Mouse (Mus musculus) intestine, embryonic 16.5 days (tissue): ENCODE results near the gene Acacb. TPM values are rescaled to one million over a fixed set of nuclear protein-coding genes. Genes with fewer than 3 reads are reported as not detected.
A peak's percentile ranks its signal among the peaks of the same experiment; 100 is the strongest.

Experiments used
- ATAC-seq: fragments of 200-750 bp; cut with Nextera tagmentation; 2 replicates; pipeline ENCODE4 v1.8.0; 2017; ENCODE audit warnings: moderate TSS enrichment, moderate library complexity
- H3K27ac ChIP-seq: fragments of 300-500 bp; sonication (generic); 2 replicates; pipeline ENCODE4 v1.5.1; 2014; ENCODE audit warnings: mild to moderate bottlenecking, low read length
- H3K27me3 ChIP-seq: fragments of 300-500 bp; sonication (generic); replicated peaks from 2 replicates; pipeline ENCODE4 v1.6.1; 2014; ENCODE audit warnings: low read length, control low read depth, mixed read lengths; ENCODE audit not compliant: control insufficient read depth, insufficient read depth
- H3K36me3 ChIP-seq: fragments of 300-500 bp; sonication (generic); 2 replicates; pipeline ENCODE4 v1.6.1; 2014; ENCODE audit warnings: low read length, control low read depth; ENCODE audit not compliant: control insufficient read depth, insufficient read depth
- H3K4me1 ChIP-seq: fragments of 300-500 bp; sonication (generic); 2 replicates; pipeline ENCODE4 v1.6.1; 2014; ENCODE audit warnings: low read length, control low read depth, mixed read lengths; ENCODE audit not compliant: control insufficient read depth, insufficient read depth
- H3K4me2 ChIP-seq: fragments of 300-500 bp; sonication (generic); 2 replicates; pipeline ENCODE4 v1.6.1; 2014; ENCODE audit warnings: low read depth, low read length, control low read depth
- H3K4me3 ChIP-seq: fragments of 300-500 bp; sonication (generic); 2 replicates; pipeline ENCODE4 v1.5.1; 2014; ENCODE audit warnings: mild to moderate bottlenecking, low read length
- H3K9ac ChIP-seq: fragments of 300-500 bp; sonication (generic); 2 replicates; pipeline ENCODE4 v1.6.1; 2014; ENCODE audit warnings: low read depth, low read length
- H3K9me3 ChIP-seq: fragments of 300-500 bp; sonication (generic); 2 replicates; pipeline ENCODE4 v1.6.1; 2016; ENCODE audit warnings: low read length, control low read depth; ENCODE audit not compliant: control insufficient read depth
- WGBS: fragments of 180-500 bp; shearing (Covaris S2); extraction: QIAGEN DNeasy Blood & Tissue Kit; methylation state at CpG from one replicate; pipeline ENCODE4 v1.1.7; 2014; 5-methylcytosine and 5-hydroxymethylcytosine counted together
- polyA plus RNA-seq: library from polyadenylated mRNA; unstranded; fragments of >200 nt; fragmentation: Nextera tagmentation; extraction: Ambion mirVana; gene quantifications from 2 replicates; pipeline ENCODE4 v1.2.1, GENCODE M21; 2015

Acacb gene
- polyA plus RNA-seq, 1 experiment from 2014 or later = 1.1 TPM

- H3K4me2 ChIP-seq = peak within 1 kb of the TSS; percentile 58
- peaks cover 15% of the 10 kb centered on the region for H3K4me1 ChIP-seq
- WGBS = under 1% methylated on average over 55 of the region's 56 CpGs
- H3K4me3 ChIP-seq = peak within 1 kb of the TSS; percentile 37
- H3K9ac ChIP-seq = no peak within 1 kb of the TSS
- no peaks in the 10 kb centered on the region for H3K9me3 ChIP-seq
- ATAC-seq = no peak
- H3K27ac ChIP-seq = no peak within 1 kb of the TSS
- H3K27me3 ChIP-seq = peaks cover 63% of the 10 kb centered on the region
- no peaks in the 10 kb centered on the region for H3K36me3 ChIP-seq
These were observed 127.5 kb downstream of the Acacb start, which contains the start of gene Foxn4 for GRCm38 (mm10) chr5:114273693-114274402. TSS of gene Foxn4 (minus strand) at chr5:114273807.

- Histone ChIP-seq H3K36me3 (no peaks in the 10 kb centered on the region), H3K4me3 (no peak overlapping the region), H3K27ac (no peak overlapping the region), H3K4me2 (no peak overlapping the region), H3K9me3 (no peaks in the 10 kb centered on the region), H3K27me3 (peaks cover 63% of the 10 kb centered on the region), H3K9ac (no peak overlapping the region), H3K4me1 (peaks cover 13% of the 10 kb centered on the region)
- WGBS = 25% methylated on average over 8 of the region's 8 CpGs
- ATAC-seq = no peak
These were observed 129.0 kb downstream of the Acacb start for GRCm38 (mm10) chr5:114275339-114275738.

GRCm38 (mm10) chr5:114275991-114276390 is 129.7 kb downstream of the Acacb start:
- 34% methylated on average over 16 of the region's 16 CpGs for WGBS
- Histone ChIP-seq H3K9me3 (no peaks in the 10 kb centered on the region), H3K27me3 (peaks cover 63% of the 10 kb centered on the region), H3K36me3 (no peaks in the 10 kb centered on the region), H3K9ac (no peak overlapping the region), H3K4me3 (no peak overlapping the region), H3K4me1 (peaks cover 13% of the 10 kb centered on the region), H3K27ac (no peak overlapping the region), H3K4me2 (no peak overlapping the region)
- ATAC-seq = no peak

- H3K9me3 ChIP-seq = no peaks in the 10 kb centered on the region
- no peak overlapping the region for H3K4me2 ChIP-seq
- no peak overlapping the region for H3K9ac ChIP-seq
- no peak for ATAC-seq
- H3K36me3 ChIP-seq = no peaks in the 10 kb centered on the region
- no peak overlapping the region for H3K4me3 ChIP-seq
- H3K27me3 ChIP-seq = peaks cover 30% of the 10 kb centered on the region
- 50% methylated on average over 12 of the region's 12 CpGs for WGBS
- no peak overlapping the region for H3K27ac ChIP-seq
- no peaks in the 10 kb centered on the region for H3K4me1 ChIP-seq
These were observed 133.2 kb downstream of the Acacb start for GRCm38 (mm10) chr5:114279382-114280143.

- no peak overlapping the region for H3K27ac ChIP-seq
- no peaks in the 10 kb centered on the region for H3K9me3 ChIP-seq
- H3K4me1 ChIP-seq = no peaks in the 10 kb centered on the region
- peaks cover 8% of the 10 kb centered on the region for H3K27me3 ChIP-seq
- H3K9ac ChIP-seq = no peak overlapping the region
- 31% methylated on average over 6 of the region's 6 CpGs for WGBS
- no peaks in the 10 kb centered on the region for H3K36me3 ChIP-seq
- no peak for ATAC-seq
- H3K4me2 ChIP-seq = no peak overlapping the region
- no peak overlapping the region for H3K4me3 ChIP-seq
These were observed 136.0 kb downstream of the Acacb start for GRCm38 (mm10) chr5:114282346-114282745.

GRCm38 (mm10) chr5:114284604-114285397 is 138.5 kb downstream of the Acacb start:
- Histone ChIP-seq H3K9ac (no peak overlapping the region), H3K27me3 (peaks cover 2% of the 10 kb centered on the region; the same call in 1 of the 2 replicates), H3K4me3 (no peak overlapping the region), H3K9me3 (no peaks in the 10 kb centered on the region), H3K27ac (no peak overlapping the region), H3K36me3 (no peaks in the 10 kb centered on the region), H3K4me2 (no peak overlapping the region), H3K4me1 (no peaks in the 10 kb centered on the region)
- no peak for ATAC-seq
- WGBS = 68% methylated on average over 13 of the region's 13 CpGs

GRCm38 (mm10) chr5:114285398-114285700 is 139.0 kb downstream of the Acacb start:
- no peaks in the 10 kb centered on the region for H3K36me3 ChIP-seq
- ATAC-seq = no peak
- no peak overlapping the region for H3K9ac ChIP-seq
- no peaks in the 10 kb centered on the region for H3K9me3 ChIP-seq
- H3K4me1 ChIP-seq = no peaks in the 10 kb centered on the region
- no peak overlapping the region for H3K4me3 ChIP-seq
- H3K4me2 ChIP-seq = no peak overlapping the region
- H3K27me3 ChIP-seq = peaks cover 2% of the 10 kb centered on the region; the same call in 1 of the 2 replicates
- H3K27ac ChIP-seq = no peak overlapping the region
- 88% methylated on average over 3 of the region's 3 CpGs for WGBS

- no peak overlapping the region for H3K27ac ChIP-seq
- WGBS = 74% methylated on average over 4 of the region's 4 CpGs
These were observed 139.8 kb downstream of the Acacb start for GRCm38 (mm10) chr5:114286102-114286501.

GRCm38 (mm10) chr5:114286872-114287571 is 140.7 kb downstream of the Acacb start:
- Histone ChIP-seq H3K36me3 (no peaks in the 10 kb centered on the region), H3K9ac (no peak overlapping the region), H3K4me2 (no peak overlapping the region), H3K4me3 (no peak overlapping the region), H3K27ac (no peak overlapping the region), H3K27me3 (peaks cover 2% of the 10 kb centered on the region; the same call in 1 of the 2 replicates), H3K9me3 (no peaks in the 10 kb centered on the region), H3K4me1 (no peaks in the 10 kb centered on the region)
- no peak for ATAC-seq
- WGBS = 66% methylated on average over 16 of the region's 16 CpGs

More at GRCm38 (mm10) chr5:114286102-114286501, 139.8 kb downstream of the Acacb start:
- Histone ChIP-seq H3K4me3 (no peak overlapping the region), H3K36me3 (no peaks in the 10 kb centered on the region), H3K27me3 (peaks cover 2% of the 10 kb centered on the region; the same call in 1 of the 2 replicates), H3K4me2 (no peak overlapping the region), H3K4me1 (no peaks in the 10 kb centered on the region), H3K9me3 (no peaks in the 10 kb centered on the region), H3K9ac (no peak overlapping the region)
- ATAC-seq = no peak
